In genomic region chr11:88401333-88401732, GRCm38 (mm10) we compare ENCODE assay signal across 15 mouse cellular contexts.
DNase-seq lines count a peak whose midpoint lies in the region; ATAC-seq and TF ChIP-seq lines count a peak whose summit lies in the region.
"Had no signal": no experiment of that assay in that cellular context is flagged by ENCODE, and none has a peak within 500 bp of the region (broad histone marks: within the 10 kb centered on the region; RNA-seq: fewer than 3 reads in every experiment).

No protein-coding gene starts in this region.

- no peaks in the 10 kb centered on the region for H3K36me3 ChIP-seq in heart, embryonic 16.5 days (ENCODE audit: control insufficient read depth, insufficient read depth)
- peaks cover 3 to 63% of the 10 kb centered on the region in 2 experiments for H3K36me3 ChIP-seq in CH12.LX (replicated peaks in 1 of 2; ENCODE audit: control insufficient read depth in 1 of 2, insufficient read depth in 1 of 2, low read length in 1 of 2)
- H3K36me3 ChIP-seq in forebrain, embryonic 13.5 days (ENCODE audit: poor library complexity, severe bottlenecking), result 0 out of 2 replicates have a peak, but pooled peaks cover 3% of the 10 kb centered on the region
- no peaks in the 10 kb centered on the region; the same call in 1 of the 2 replicates for H3K36me3 ChIP-seq in midbrain, embryonic 13.5 days
- H3K36me3 ChIP-seq: liver, embryonic 15.5 days had no signal

- H3K27me3 ChIP-seq in heart, embryonic 16.5 days (ENCODE audit: control insufficient read depth, insufficient read depth, low read length), result no peaks in the 10 kb centered on the region
- no peaks in the 10 kb centered on the region for H3K27me3 ChIP-seq in CH12.LX (replicated peaks)
- no peaks in the 10 kb centered on the region for H3K27me3 ChIP-seq in forebrain, embryonic 13.5 days
- H3K27me3 ChIP-seq in midbrain, embryonic 13.5 days, result no peaks in the 10 kb centered on the region
- H3K27me3 ChIP-seq: liver, embryonic 15.5 days had no signal

- dilution Hi-C loops in CH12.LX (cut with MboI; ENCODE audit: extremely low pct_ligation_motif_present, extremely low pct_unique_long_range_greater_than_20kb, low sequenced_read_pairs), result no loop called here

- H3K27ac ChIP-seq in heart, embryonic 16.5 days (ENCODE audit: low read length), result peak overlapping the region; percentile 66
- H3K27ac ChIP-seq in CH12.LX (ENCODE audit: insufficient read depth, low read depth), result peak overlapping the region; percentile 26; the same call in 1 of the 2 replicates
- H3K27ac ChIP-seq in forebrain, embryonic 13.5 days, result peak overlapping the region; percentile 90
- peak overlapping the region; percentile 73 for H3K27ac ChIP-seq in midbrain, embryonic 13.5 days
- H3K27ac ChIP-seq: limb, embryonic 10.5 days; liver, embryonic 15.5 days had no signal

- no peak for TF ChIP-seq CTCF in CH12.LX (conservative IDR thresholded peaks at IDR 0.05 in 1 of 2, IDR thresholded peaks at IDR 0.05 in 1 of 2; ENCODE audit: low read depth in 2 of 2, low read length in 2 of 2)

- WGBS in heart, embryonic 16.5 days, result 76% methylated on average over 6 of the region's 6 CpGs
- WGBS in forebrain, embryonic 13.5 days, result 60% methylated on average over 6 of the region's 6 CpGs
- 75% methylated on average over 6 of the region's 6 CpGs for WGBS in midbrain, embryonic 13.5 days

- no peak for TF ChIP-seq POLR2A in CH12.LX (IDR thresholded peaks at IDR 0.05; ENCODE audit: low read depth, low read length)

- H3K9ac ChIP-seq in heart, embryonic 16.5 days (ENCODE audit: low read length), result no peak overlapping the region
- H3K9ac ChIP-seq in CH12.LX (ENCODE audit: insufficient read depth, low read depth), result no peak overlapping the region
- H3K9ac ChIP-seq in forebrain, embryonic 13.5 days, result no peak overlapping the region
- H3K9ac ChIP-seq in midbrain, embryonic 13.5 days (replicated peaks), result no peak overlapping the region
- H3K9ac ChIP-seq: liver, embryonic 15.5 days had no signal

- H3K79me2 ChIP-seq in CH12.LX (replicated peaks; ENCODE audit: control insufficient read depth, extremely low read depth, insufficient read depth, poor library complexity, severe bottlenecking), result no peaks in the 10 kb centered on the region

- no peak overlapping the region for H3K4me3 ChIP-seq in heart, embryonic 16.5 days (ENCODE audit: low read length)
- H3K4me3 ChIP-seq in CH12.LX (replicated peaks in 1 of 3; ENCODE audit: low read depth in 2 of 3, low read length in 2 of 3, poor library complexity in 1 of 3), result no peak overlapping the region
- H3K4me3 ChIP-seq in forebrain, embryonic 13.5 days, result no peak overlapping the region
- H3K4me3 ChIP-seq in midbrain, embryonic 13.5 days (replicated peaks), result no peak overlapping the region
- H3K4me3 ChIP-seq: limb, embryonic 10.5 days; liver, embryonic 15.5 days had no signal

- peaks cover 61% of the 10 kb centered on the region for H3K4me1 ChIP-seq in heart, embryonic 16.5 days (ENCODE audit: control insufficient read depth, insufficient read depth, low read length)
- H3K4me1 ChIP-seq in CH12.LX (ENCODE audit: control insufficient read depth in 1 of 2, insufficient read depth in 2 of 2), result peaks cover 15 to 61% of the 10 kb centered on the region in 2 experiments
- H3K4me1 ChIP-seq in forebrain, embryonic 13.5 days, result peaks cover 71% of the 10 kb centered on the region
- H3K4me1 ChIP-seq in midbrain, embryonic 13.5 days (replicated peaks), result peaks cover 75% of the 10 kb centered on the region

- no peak for TF ChIP-seq EP300 in CH12.LX (IDR thresholded peaks at IDR 0.05; ENCODE audit: low read length)

- intact Hi-C loops in heart, postnatal 25 days (cut with DNase I), result no loop called here

- H3K9me3 ChIP-seq in heart, embryonic 16.5 days (replicated peaks; ENCODE audit: control insufficient read depth, low read length), result no peaks in the 10 kb centered on the region
- H3K9me3 ChIP-seq in CH12.LX (replicated peaks; ENCODE audit: low read length), result no peaks in the 10 kb centered on the region
- H3K9me3 ChIP-seq in forebrain, embryonic 13.5 days (replicated peaks), result no peaks in the 10 kb centered on the region
- H3K9me3 ChIP-seq in midbrain, embryonic 13.5 days, result no peaks in the 10 kb centered on the region
- H3K9me3 ChIP-seq: limb, embryonic 10.5 days; liver, embryonic 15.5 days had no signal

- no peak for DNase-seq in heart, postnatal 25 days (ENCODE audit: low spot score)
- no peak for DNase-seq in CH12.LX (ENCODE audit: extremely low read depth)
- DNase-seq in lung, postnatal 10 days, result no peak
- no peak for DNase-seq in Muller cell, postnatal 12 days (ENCODE audit: inconsistent ontology term)
- DNase-seq in gastrocnemius, adult 18-20 months (ENCODE audit: low spot score), result no peak
- DNase-seq: adrenal gland, postnatal 14 days; kidney, postnatal 10 days; lung, postnatal 4 days; spleen, adult 18-20 months; thymus, adult 2 months had no signal

- no peak overlapping the region for H3K4me2 ChIP-seq in heart, embryonic 16.5 days (ENCODE audit: low read depth, low read length)
- no peak overlapping the region for H3K4me2 ChIP-seq in CH12.LX (ENCODE audit: insufficient read depth, low read depth, poor library complexity, severe bottlenecking)
- no peak overlapping the region for H3K4me2 ChIP-seq in forebrain, embryonic 13.5 days
- H3K4me2 ChIP-seq in midbrain, embryonic 13.5 days (replicated peaks), result no peak overlapping the region
- H3K4me2 ChIP-seq: liver, embryonic 15.5 days had no signal

- no peak for TF ChIP-seq RAD21 in CH12.LX (IDR thresholded peaks at IDR 0.05; ENCODE audit: low read depth, low read length)

- in situ Hi-C loops in CH12.LX (cut with MboI; ENCODE audit: low pct_ligation_motif_present, low pct_unique_long_range_greater_than_20kb, low sequenced_read_pairs), result no loop called here

- ATAC-seq in heart, embryonic 16.5 days (replicated peaks; ENCODE audit: extremely low read depth, insufficient read depth, low FRiP score), result no peak
- ATAC-seq in forebrain, embryonic 13.5 days, result no peak
- ATAC-seq in midbrain, embryonic 13.5 days, result no peak

TF ChIP-seq in CH12.LX, 34 proteins besides CTCF, POLR2A, EP300 and RAD21:
- peak; percentile 9; the same call in 1 of the 2 replicates for TF ChIP-seq MAX (IDR thresholded peaks at IDR 0.05; ENCODE audit: low read length)
- TF ChIP-seq POLR2AphosphoS2 (IDR thresholded peaks at IDR 0.05; ENCODE audit: low read depth, low read length), result no peak
- no peak for TF ChIP-seq ZNF384 (IDR thresholded peaks at IDR 0.05; ENCODE audit: low read depth, low read length)

Comparison
In these comparisons a context has a peak if more than half of its experiments do, and no peak if none do; other contexts are left out.
1. H3K27ac ChIP-seq: peak in every context shown above with its lines; median percentile 90 in forebrain, embryonic 13.5 days; 73 in midbrain, embryonic 13.5 days; 66 in heart, embryonic 16.5 days; 26 in CH12.LX.